In genomic region chr6:149362533-149362932, GRCm38 (mm10) we compare ENCODE assay signal across 1 mouse cellular context. TPM values are rescaled to one million over a fixed set of nuclear protein-coding genes. Genes with fewer than 3 reads are reported as not detected.
"Had no signal": no experiment of that assay in that cellular context is flagged by ENCODE, and none has a peak within 500 bp of the region (broad histone marks: within the 10 kb centered on the region; RNA-seq: fewer than 3 reads in every experiment).

No protein-coding gene starts in this region.

RNA-seq across cellular contexts. Expression of gene Bicd1, which starts 46.2 kb away (rescaled TPM):
- polyA plus RNA-seq: erythroblast, embryonic 14.5 days had no signal
